Mouse (Mus musculus) common myeloid progenitor, adult 5-6 weeks (primary cell): ENCODE measurements at regions not wholly inside any gene's neighbourhood (a gene's known extent, or its start where the extent isn't known, plus 50 kb on each side); places are given as distances from the start of the nearest gene placed in this dataset.
"Not testable (repeated sequence)": the region's sequence is repeated elsewhere in the genome, so short reads cannot be mapped to it uniquely, and the experiment has no call there.

Source experiments
- ATAC-seq: replicated peaks from 2 replicates; pipeline ENCODE4 v1.8.0; 2016; ENCODE audit warnings: low read depth, mild to moderate bottlenecking, moderate TSS enrichment, inconsistent platforms; ENCODE audit not compliant: poor library complexity, severe bottlenecking

DNA sequence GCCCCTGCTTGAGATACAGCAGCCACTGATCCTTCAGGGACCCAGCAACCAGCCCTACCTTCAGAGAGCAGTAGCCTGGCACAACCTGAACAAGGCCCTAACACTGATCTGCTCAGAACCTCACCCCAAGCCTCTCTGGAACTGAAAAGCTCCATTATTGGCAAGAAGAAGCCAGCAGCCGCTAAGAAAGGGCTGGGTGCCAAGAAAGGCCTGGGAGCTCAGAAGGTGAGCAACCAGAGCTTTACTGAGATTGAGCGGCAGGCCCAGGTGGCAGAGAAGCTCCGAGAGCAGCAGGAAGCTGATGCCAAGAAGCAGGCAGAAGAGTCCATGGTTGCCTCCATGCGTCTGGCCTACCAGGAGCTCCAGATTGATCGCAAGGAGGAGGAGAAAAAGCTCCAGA is 74.4 kb upstream of the Oxtr start:
- ATAC-seq, result not testable (repeated sequence)

DNA sequence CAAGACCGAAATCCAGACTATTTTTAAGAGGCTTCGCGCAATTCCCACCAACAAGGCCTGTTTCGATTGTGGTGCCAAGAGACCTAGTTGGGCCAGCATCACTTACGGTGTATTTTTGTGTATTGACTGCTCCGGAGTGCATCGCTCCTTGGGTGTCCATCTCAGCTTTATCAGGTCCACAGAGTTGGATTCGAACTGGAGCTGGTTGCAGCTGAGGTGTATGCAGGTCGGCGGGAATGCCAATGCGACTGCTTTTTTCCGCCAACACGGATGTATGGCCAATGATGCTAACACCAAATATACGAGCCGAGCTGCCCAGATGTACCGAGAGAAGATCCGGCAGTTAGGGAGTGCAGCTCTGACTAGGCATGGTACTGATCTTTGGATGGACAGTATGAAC is 73.9 kb upstream of the Oxtr start:
- ATAC-seq, result not testable (repeated sequence)

DNA sequence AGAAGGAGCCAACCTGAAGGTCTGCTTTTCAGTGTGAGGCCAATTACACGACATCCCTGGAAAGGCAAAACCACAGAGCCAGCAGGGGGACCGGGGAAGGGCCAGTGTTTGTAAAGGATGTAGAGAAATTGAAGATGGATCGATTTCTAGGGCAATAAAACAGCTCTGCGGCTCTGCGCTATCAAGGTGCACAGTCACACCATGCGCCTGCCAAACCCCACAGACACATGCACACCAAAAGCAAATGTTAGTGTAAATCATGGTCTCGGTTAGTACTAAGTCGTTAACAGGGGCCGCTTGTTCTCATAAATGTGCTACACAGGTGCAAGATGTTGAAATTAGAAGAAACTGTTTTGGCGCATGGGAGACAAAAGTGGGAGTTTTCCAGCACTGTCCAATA is 72.3 kb upstream of the Oxtr start:
- no peak for ATAC-seq

DNA sequence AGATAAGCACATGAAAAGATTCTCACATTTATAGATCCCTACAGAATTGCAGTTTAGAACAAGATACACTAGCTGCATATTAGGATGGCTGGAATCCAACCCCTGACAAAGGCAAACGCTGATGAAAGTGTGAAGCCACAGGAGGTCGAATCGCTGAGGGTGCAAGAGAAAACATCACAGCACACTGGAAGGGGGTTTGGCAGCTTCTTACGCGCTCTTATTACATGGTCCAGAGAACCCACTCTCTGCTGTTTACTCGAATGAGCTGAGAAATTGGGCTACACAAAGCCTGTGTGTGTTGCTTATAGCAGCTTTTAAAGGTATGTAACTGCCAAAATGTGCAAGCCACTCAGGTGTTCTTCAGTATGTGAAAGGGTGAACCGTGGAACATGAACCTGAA is 71.8 kb upstream of the Oxtr start:
- ATAC-seq, result no peak

DNA sequence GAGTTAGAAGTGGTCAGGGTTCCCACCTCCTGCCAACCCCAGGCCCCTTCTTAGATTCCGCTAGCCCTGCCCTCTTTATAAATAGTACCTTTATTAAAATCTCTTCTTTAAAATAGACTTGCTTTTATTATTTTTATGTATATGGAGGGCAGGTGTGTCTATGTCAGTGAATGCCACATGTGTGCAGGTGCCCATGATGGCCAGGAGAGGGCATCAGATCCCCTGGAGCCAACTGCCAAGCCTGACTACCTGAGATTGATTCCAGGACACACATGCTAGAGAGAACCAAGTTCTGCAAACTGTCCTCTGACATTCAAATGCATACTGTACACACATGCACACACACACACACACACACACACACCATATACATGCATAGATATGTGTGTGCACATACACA is 69.8 kb upstream of the Oxtr start:
- no peak for ATAC-seq

DNA sequence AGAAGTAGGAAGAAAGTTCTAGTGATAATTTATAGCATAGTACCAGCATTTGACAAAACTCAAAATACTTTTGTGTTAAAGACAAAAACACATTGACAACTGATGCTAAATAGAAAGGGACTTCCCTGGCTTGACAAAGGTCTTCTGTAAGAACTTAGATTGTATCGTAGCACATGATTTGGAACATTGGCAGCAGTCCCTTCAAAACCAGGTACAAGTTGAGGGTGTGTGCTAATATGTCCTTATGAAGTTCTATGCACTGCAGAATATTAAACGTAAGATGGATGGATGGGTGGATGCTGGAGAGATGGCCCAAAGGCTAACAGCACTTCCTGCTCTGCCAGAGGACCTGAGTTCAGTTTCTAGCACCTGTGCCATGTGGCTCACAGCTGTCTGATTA is 67.8 kb upstream of the Oxtr start:
- ATAC-seq, result no peak

DNA sequence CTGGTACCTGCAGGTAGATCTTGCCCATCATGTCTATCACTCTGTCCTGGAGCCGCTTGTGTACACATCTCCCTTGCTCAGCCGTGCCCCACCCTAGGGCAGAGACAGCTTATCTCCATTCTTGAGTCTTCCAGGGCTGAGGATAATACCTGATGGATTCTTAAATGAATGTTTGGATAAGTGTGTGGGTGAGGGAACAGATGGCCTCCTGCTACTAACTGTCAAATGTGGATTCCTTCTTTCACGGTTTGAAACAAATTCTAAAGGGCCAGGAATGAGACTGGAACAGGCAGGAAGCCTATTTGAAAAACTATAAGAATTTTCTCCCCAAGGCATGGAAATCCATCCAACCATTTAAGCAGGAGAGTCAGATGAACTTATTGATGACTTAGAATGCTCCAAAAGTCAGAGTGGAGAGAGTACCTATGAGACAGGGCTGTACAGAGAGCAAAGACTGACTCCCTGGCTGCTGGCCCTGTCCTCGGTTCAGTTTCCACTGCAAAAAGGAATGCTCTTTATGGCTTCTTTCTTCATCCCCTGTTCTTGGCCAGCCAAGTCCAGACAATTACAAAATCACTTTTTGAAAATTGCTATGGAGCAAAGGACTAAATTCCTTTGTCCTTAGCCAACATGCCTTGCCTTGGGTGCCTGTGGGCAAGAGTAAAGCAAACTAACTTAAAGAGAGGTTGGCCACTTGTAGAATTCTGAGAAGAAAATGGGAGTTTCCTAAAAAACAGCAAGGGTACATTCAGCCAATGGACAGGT is 66.8 kb upstream of the Oxtr start:
- no peak for ATAC-seq

DNA sequence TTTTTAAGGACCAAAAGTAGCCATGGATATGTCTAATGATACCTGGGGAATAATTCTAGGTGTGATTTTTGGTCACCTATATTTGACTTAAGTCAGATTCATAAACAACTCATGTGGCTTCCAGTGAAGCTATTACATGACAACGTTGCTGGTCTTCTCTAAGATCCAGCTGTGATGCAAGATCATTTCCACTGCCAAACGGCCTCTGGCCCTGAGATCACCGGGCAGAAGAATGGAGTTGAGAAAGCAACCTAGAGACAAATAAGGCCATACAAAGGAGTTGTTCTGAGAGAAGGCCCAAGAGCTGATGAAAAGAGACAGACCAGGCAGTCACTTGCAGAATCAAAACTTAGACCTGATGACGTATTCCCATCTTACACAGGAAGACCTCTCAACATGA is 64.3 kb upstream of the Oxtr start:
- ATAC-seq, result no peak

DNA sequence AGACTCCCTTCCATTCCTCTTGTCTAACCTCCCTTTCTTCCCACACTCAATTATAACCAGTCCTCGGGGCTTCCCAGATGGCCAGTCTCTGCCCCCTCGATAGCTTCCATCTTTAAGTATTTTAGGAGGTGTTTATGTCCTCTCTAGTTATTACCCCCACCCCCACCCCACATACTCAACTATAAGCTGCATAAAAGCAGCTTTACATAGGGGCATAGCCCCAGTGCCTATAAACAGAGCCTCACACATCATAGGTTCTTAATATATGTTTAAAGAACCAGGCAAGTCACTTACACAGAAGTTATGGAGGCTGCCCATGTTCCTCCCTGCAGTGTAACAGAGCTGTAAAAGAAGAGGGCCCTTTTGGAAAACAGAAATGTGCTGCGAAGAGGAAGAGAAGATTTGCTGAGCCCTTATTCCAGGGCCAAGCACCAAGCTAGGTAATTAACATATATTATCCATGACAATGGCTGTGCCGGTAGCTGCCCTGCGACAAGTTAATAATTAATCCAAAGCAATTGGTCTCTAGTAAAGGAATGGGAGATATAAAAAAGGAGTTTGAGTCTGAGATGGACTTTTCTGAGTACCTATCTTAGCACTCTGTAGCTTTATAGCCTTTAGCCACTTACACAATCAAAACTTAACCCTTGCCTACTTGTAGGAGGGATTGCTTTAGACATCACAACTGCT is 63.6 kb upstream of the Oxtr start:
- no peak for ATAC-seq

DNA sequence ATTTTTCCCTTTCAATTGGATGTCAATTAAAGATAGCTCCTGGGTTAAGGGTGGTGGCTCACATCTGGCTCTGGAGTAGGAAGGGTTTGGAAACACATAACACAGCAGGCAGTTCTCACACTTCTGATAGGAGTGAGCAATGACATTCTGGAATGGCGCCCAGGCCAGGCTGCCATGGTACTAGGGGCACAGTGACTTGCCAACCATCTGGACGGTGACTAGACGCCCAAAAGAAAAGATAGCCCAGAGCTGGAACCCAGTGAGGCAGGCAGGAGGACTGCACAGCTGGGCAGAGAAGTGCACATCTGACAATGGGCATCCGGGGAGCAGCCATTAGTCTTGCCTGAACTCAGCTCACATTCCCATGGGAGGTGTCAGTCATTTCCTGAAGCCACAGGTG is 62.8 kb upstream of the Oxtr start:
- no peak for ATAC-seq

DNA sequence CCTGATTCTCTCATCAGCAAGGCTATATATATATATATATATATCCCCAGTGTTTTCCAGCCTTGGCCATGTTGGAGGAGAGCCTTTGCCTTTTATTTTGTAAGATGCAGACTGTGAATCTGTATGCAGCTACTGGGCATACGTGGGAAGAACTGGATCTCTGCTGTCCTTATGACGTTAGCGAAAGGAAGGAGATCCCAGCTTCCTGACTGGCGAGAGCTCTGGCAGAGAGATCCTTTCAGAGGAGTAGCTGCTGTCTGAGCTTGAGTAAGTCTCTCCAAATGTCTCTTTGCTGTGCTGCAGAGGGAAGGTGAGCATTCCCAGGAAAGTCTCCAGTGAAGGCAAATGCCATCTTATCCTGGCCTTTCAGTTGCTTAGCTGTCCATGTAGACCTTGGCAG is 61.6 kb upstream of the Oxtr start:
- ATAC-seq, result no peak

DNA sequence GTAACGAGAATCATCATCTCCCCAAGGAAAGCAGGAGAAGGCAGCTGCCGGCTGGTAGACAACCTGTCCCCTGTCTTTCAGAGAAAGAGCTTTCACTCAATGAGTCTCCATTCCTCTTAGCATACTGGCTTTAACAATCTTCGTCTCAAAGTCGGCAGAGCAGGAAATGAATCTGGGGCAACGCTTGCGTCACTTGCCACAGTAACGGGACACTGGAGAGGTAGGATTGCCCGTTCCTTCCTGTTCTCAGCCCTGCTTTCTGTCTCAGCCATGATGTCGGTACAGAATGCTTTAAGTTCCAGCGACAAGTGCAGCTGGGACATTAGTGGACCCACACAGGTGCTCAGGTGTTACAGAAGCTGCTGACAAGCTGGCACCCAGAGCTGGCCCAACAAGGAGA is 57.5 kb upstream of the Oxtr start:
- peak; percentile 81 for ATAC-seq

DNA sequence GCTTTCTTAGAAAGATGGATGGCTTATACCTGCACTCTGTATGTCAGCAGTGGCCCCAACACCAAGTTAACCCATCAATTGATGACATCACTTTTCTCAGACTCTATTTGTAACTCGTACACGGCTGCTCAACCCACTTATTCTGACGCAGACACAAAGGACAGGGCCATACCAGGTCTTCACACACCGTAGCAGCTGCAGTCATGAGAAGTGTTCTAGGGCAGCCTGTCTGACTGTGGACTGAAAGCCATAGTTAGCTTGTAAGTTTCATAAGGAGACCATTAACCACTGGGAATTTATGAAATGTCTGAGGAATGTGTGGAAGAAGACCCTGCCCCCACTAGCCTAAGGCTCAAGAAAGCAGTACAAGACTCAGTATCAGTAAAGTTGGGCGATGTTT is 56.3 kb upstream of the Oxtr start:
- ATAC-seq, result no peak

DNA sequence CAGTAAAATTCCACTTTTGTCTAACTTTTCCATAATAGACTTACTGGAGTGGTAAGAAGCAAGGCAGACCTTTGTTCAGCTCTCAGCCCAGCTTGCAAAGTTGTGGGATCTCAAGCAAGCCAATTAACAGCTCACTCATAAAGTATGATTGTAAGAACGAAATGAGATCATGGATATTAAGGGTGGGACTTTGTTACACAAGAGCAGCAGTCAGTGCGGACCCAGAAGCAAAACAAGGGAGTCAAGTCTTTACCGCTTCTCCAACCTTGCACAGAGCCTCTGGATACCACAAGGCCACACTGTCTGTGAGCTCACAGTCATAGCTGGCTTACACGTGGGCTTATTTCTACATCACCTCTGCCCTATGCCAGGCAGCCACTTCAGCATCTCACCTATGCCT is 54.6 kb upstream of the Oxtr start:
- ATAC-seq, result no peak

DNA sequence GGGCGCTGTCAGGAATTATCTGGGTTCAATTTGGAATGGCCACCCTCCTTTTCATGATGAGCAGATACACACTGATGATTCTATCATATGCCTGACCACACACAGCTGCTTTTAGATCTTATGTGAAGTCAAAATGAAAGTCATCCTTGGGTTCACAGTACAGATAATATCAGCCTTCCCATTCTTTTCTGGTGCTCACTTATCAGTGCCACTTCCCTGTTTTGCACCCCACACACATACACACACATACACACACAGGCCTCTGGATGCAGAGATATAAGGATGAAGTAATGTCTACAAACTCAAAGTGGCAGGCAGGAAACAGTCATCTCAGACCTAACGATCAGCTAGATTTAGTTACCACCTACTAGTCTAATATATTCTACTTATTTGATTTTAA is 52.9 kb upstream of the Oxtr start:
- peak; percentile 69 for ATAC-seq
